ENCODE assay signal across 10 mouse cellular contexts in genomic region chr13:62855396-62856304, GRCm38 (mm10). TPM values are rescaled to one million over a fixed set of nuclear protein-coding genes. Genes with fewer than 3 reads are reported as not detected.
DNase-seq lines count a peak whose midpoint lies in the region; ATAC-seq and TF ChIP-seq lines count a peak whose summit lies in the region.
"Had no signal": no experiment of that assay in that cellular context is flagged by ENCODE, and none has a peak within 500 bp of the region (broad histone marks: within the 10 kb centered on the region; RNA-seq: fewer than 3 reads in every experiment).

No protein-coding gene starts in this region.

- no peaks in the 10 kb centered on the region for H3K9me3 ChIP-seq in heart, postnatal 0 days (replicated peaks; ENCODE audit: control insufficient read depth, low read length)
- no peaks in the 10 kb centered on the region for H3K9me3 ChIP-seq in embryonic facial prominence, embryonic 10.5 days
- H3K9me3 ChIP-seq in intestine, embryonic 14.5 days (ENCODE audit: control insufficient read depth, low read length): no peaks in the 10 kb centered on the region
- H3K9me3 ChIP-seq in midbrain, embryonic 15.5 days: no peaks in the 10 kb centered on the region

- H3K27me3 ChIP-seq in heart, postnatal 0 days (ENCODE audit: control insufficient read depth, insufficient read depth, low read length): no peaks in the 10 kb centered on the region
- no peaks in the 10 kb centered on the region for H3K27me3 ChIP-seq in embryonic facial prominence, embryonic 10.5 days (replicated peaks; ENCODE audit: low read depth, poor library complexity, severe bottlenecking)
- no peaks in the 10 kb centered on the region for H3K27me3 ChIP-seq in intestine, embryonic 14.5 days (replicated peaks; ENCODE audit: control insufficient read depth, insufficient read depth, low read length)
- no peaks in the 10 kb centered on the region for H3K27me3 ChIP-seq in midbrain, embryonic 15.5 days (replicated peaks)

- TF ChIP-seq EP300 in heart, postnatal 0 days (IDR thresholded peaks at IDR 0.05; ENCODE audit: low read depth): no peak

- peak overlapping the region; percentile 62 for H3K4me2 ChIP-seq in heart, postnatal 0 days (ENCODE audit: low read depth, low read length)
- peak overlapping the region; percentile 55 for H3K4me2 ChIP-seq in intestine, embryonic 14.5 days (ENCODE audit: low read length)
- H3K4me2 ChIP-seq in midbrain, embryonic 15.5 days: peak overlapping the region; percentile 71

- 33% methylated on average over 25 of the region's 25 CpGs for WGBS in heart, postnatal 0 days
- 32% methylated on average over 25 of the region's 25 CpGs for WGBS in embryonic facial prominence, embryonic 10.5 days
- WGBS in intestine, embryonic 14.5 days: 30% methylated on average over 25 of the region's 25 CpGs
- WGBS in midbrain, embryonic 15.5 days: 36% methylated on average over 25 of the region's 25 CpGs

- TF ChIP-seq CTCF in heart, postnatal 0 days (IDR thresholded peaks at IDR 0.05; ENCODE audit: low read depth): no peak

- DNase-seq in heart, postnatal 0 days (ENCODE audit: low spot score): no peak
- DNase-seq in heart, postnatal 4 days: no peak
- no peak for DNase-seq in embryonic facial prominence, embryonic 10.5 days (ENCODE audit: low spot score)
- DNase-seq in intestine, embryonic 14.5 days (ENCODE audit: low spot score): no peak
- DNase-seq in layer of hippocampus, postnatal 36 days: no peak
- DNase-seq in kidney, postnatal 4 days: no peak
- DNase-seq in urinary bladder, postnatal 4 days (ENCODE audit: low spot score in 2 of 2): no peak

- H3K4me1 ChIP-seq in heart, postnatal 0 days (ENCODE audit: control insufficient read depth, insufficient read depth): peaks cover 9% of the 10 kb centered on the region; the same call in 1 of the 2 replicates
- peaks cover 9% of the 10 kb centered on the region; the same call in 1 of the 2 replicates for H3K4me1 ChIP-seq in embryonic facial prominence, embryonic 10.5 days
- H3K4me1 ChIP-seq in intestine, embryonic 14.5 days (replicated peaks; ENCODE audit: control insufficient read depth, insufficient read depth, low read length): no peaks in the 10 kb centered on the region
- no peaks in the 10 kb centered on the region for H3K4me1 ChIP-seq in midbrain, embryonic 15.5 days

- H3K4me3 ChIP-seq in heart, postnatal 0 days (ENCODE audit: low read depth, low read length): peak overlapping the region; percentile 38
- H3K4me3 ChIP-seq in embryonic facial prominence, embryonic 10.5 days: peak overlapping the region; percentile 46
- peak overlapping the region; percentile 25 for H3K4me3 ChIP-seq in intestine, embryonic 14.5 days (ENCODE audit: low read depth, low read length)
- peak overlapping the region; percentile 40 for H3K4me3 ChIP-seq in midbrain, embryonic 15.5 days

- H3K9ac ChIP-seq in heart, postnatal 0 days (replicated peaks; ENCODE audit: low read depth, low read length): no peak overlapping the region
- no peak overlapping the region for H3K9ac ChIP-seq in intestine, embryonic 14.5 days (ENCODE audit: low read length)
- H3K9ac ChIP-seq in midbrain, embryonic 15.5 days: peak overlapping the region; percentile 44

- no peaks in the 10 kb centered on the region for H3K36me3 ChIP-seq in heart, postnatal 0 days (replicated peaks; ENCODE audit: control insufficient read depth, insufficient read depth, low read length)
- H3K36me3 ChIP-seq in embryonic facial prominence, embryonic 10.5 days (replicated peaks): no peaks in the 10 kb centered on the region
- no peaks in the 10 kb centered on the region for H3K36me3 ChIP-seq in intestine, embryonic 14.5 days (ENCODE audit: control insufficient read depth, insufficient read depth, low read length)
- no peaks in the 10 kb centered on the region for H3K36me3 ChIP-seq in midbrain, embryonic 15.5 days (replicated peaks)
- H3K36me3 ChIP-seq: G1E had no signal

- ATAC-seq in heart, postnatal 0 days (ENCODE audit: insufficient read depth, low read depth): no peak
- ATAC-seq in intestine, embryonic 14.5 days (replicated peaks; ENCODE audit: low FRiP score, low TSS enrichment, low read depth): no peak; the same call in 1 of the 2 replicates
- ATAC-seq in midbrain, embryonic 15.5 days (replicated peaks): peak; percentile 76

- H3K27ac ChIP-seq in heart, postnatal 0 days (ENCODE audit: low read depth): no peak overlapping the region
- H3K27ac ChIP-seq in embryonic facial prominence, embryonic 10.5 days (replicated peaks): peak overlapping the region; percentile 75
- no peak overlapping the region for H3K27ac ChIP-seq in intestine, embryonic 14.5 days (ENCODE audit: low read depth)
- H3K27ac ChIP-seq in midbrain, embryonic 15.5 days: no peak overlapping the region

RNA-seq across cellular contexts. Expression of gene Fbp2, which starts 2.6 kb away (rescaled TPM):
- 0.15 and 9.6 TPM in 2 replicates for total RNA-seq in heart, postnatal 0 days (2014; rRNA removed; ENCODE audit: low replicate concordance)
- 11.1 and 11.8 TPM in 2 replicates for polyA plus RNA-seq in heart, postnatal 0 days (2015; fragmentation: Nextera tagmentation; extraction: Ambion mirVana)
- 10 to 100 TPM; 20.1 to 23.8 TPM for total RNA-seq in heart, postnatal 4 days (2021)
- 0.33 and 0.36 TPM in 2 replicates for polyA plus RNA-seq in embryonic facial prominence, embryonic 10.5 days (2016; fragmentation: Nextera tagmentation; extraction: Ambion mirVana)
- 123 and 142 TPM in 2 replicates for polyA plus RNA-seq in intestine, embryonic 14.5 days (2014; fragmentation: Nextera tagmentation; extraction: Ambion mirVana)
- polyA plus RNA-seq in midbrain, embryonic 15.5 days (2015; fragmentation: Nextera tagmentation; extraction: Ambion mirVana): 1.1 and 1.3 TPM in 2 replicates
- total RNA-seq in layer of hippocampus, postnatal 36 days (2021): not detected
- total RNA-seq: G1E; left cerebral cortex, adult 8-10 months had no signal
- polyA plus RNA-seq: G1E had no signal

RNA-seq across cellular contexts. Expression of gene Fbp1, which starts 32.4 kb away (rescaled TPM):
- 1.2 TPM in 1 of 2 replicates, not detected in the other for total RNA-seq in heart, postnatal 0 days (2014; rRNA removed; ENCODE audit: low replicate concordance)
- polyA plus RNA-seq in heart, postnatal 0 days (2015; fragmentation: Nextera tagmentation; extraction: Ambion mirVana): 0.18 TPM in 2 replicates
- total RNA-seq in heart, postnatal 4 days (2021): under 1 TPM in 1 of 2 experiments, not detected in 1; 0.64 TPM
- polyA plus RNA-seq in embryonic facial prominence, embryonic 10.5 days (2016; fragmentation: Nextera tagmentation; extraction: Ambion mirVana): not detected in 2 replicates
- polyA plus RNA-seq in intestine, embryonic 14.5 days (2014; fragmentation: Nextera tagmentation; extraction: Ambion mirVana): 0.47 and 0.51 TPM in 2 replicates
- 0.30 and 0.61 TPM in 2 replicates for polyA plus RNA-seq in midbrain, embryonic 15.5 days (2015; fragmentation: Nextera tagmentation; extraction: Ambion mirVana)
- under 1 TPM in 1 of 2 experiments, not detected in 1; 0.40 TPM for total RNA-seq in layer of hippocampus, postnatal 36 days (2021)
- total RNA-seq: G1E had no signal
- polyA plus RNA-seq: G1E had no signal
